Mouse (Mus musculus) liver, embryonic 13.5 days (tissue): ENCODE results near the gene Ube2z. TPM values are rescaled to one million over a fixed set of nuclear protein-coding genes. Genes with fewer than 3 reads are reported as not detected.

Experiments
- ATAC-seq: fragments of 200-750 bp; cut with Nextera tagmentation; 2 replicates; pipeline ENCODE4 v1.8.0; 2017; ENCODE audit warnings: low read depth, mild to moderate bottlenecking, moderate number of reproducible peaks, moderate library complexity
- DNase-seq: peaks from one replicate; pipeline ENCODE4 v3.0.0; 2022
- H3K27ac ChIP-seq: fragments of 300-500 bp; sonication (generic); 2 replicates; pipeline ENCODE4 v1.5.1; 2015; ENCODE audit warnings: moderate library complexity, mild to moderate bottlenecking, inconsistent platforms
- H3K27me3 ChIP-seq: fragments of 300-500 bp; sonication (generic); 2 replicates; pipeline ENCODE4 v1.6.1; 2015; ENCODE audit warnings: mild to moderate bottlenecking, inconsistent platforms
- H3K36me3 ChIP-seq: fragments of 300-500 bp; sonication (generic); 2 replicates; pipeline ENCODE4 v1.6.1; 2015; ENCODE audit warnings: mild to moderate bottlenecking, inconsistent platforms
- H3K4me1 ChIP-seq: fragments of 300-500 bp; sonication (generic); replicated peaks from 2 replicates; pipeline ENCODE4 v1.6.1; 2015; ENCODE audit warnings: inconsistent platforms
- H3K4me2 ChIP-seq: fragments of 300-500 bp; sonication (generic); 2 replicates; pipeline ENCODE4 v1.6.1; 2015; ENCODE audit warnings: inconsistent platforms, mild to moderate bottlenecking, moderate library complexity
- H3K4me3 ChIP-seq: fragments of 300-500 bp; sonication (generic); replicated peaks from 2 replicates; pipeline ENCODE4 v1.5.1; 2015; ENCODE audit warnings: mild to moderate bottlenecking, inconsistent platforms
- H3K9ac ChIP-seq: fragments of 300-500 bp; sonication (generic); 2 replicates; pipeline ENCODE4 v1.6.1; 2015; ENCODE audit warnings: mild to moderate bottlenecking, inconsistent platforms
- H3K9me3 ChIP-seq: fragments of 300-500 bp; sonication (generic); replicated peaks from 2 replicates; pipeline ENCODE4 v1.6.1; 2016; ENCODE audit warnings: inconsistent platforms
- whole genome bisulfite sequencing: fragments of 180-500 bp; shearing (Covaris S2); methylation state at CpG from one replicate; pipeline ENCODE4 v1.1.7; 2015; ENCODE audit not compliant: insufficient replicate concordance; 5-methylcytosine and 5-hydroxymethylcytosine counted together
- polyA plus RNA-seq: library from polyadenylated mRNA; unstranded; fragments of >200 nt; fragmentation: Nextera tagmentation; extraction: Ambion mirVana; gene quantifications from 2 replicates; pipeline ENCODE4 v1.2.1, GENCODE M21; 2015

Gene Ube2z
- polyA plus RNA-seq, 1 experiment from 2014 or later: 13.7 TPM

DNA sequence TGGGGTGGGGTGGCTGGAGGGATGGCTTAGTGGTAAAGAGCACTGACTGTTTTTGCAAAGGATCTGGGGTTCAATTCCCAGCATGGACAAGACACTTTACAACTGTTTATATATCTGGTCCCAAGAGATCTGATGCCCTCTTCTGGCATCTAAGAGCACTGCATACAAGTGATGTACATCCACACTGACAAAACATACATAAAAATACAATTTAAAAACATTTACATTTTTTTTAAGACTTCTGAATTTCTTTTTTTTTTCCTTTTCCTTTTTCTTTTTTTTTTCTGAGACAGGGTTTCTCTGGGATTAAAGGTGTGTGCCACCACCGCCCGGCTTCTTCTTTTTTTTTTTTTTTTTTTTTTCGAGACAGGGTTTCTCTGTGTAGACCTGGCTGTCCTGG lies 31.9 kb downstream of the Ube2z start:
- peaks cover 17% of the 10 kb centered on the region for H3K36me3 ChIP-seq
- no peak overlapping the region for H3K4me2 ChIP-seq
- H3K4me3 ChIP-seq: no peak overlapping the region
- ATAC-seq (no peak), DNase-seq (no peak)
- no peaks in the 10 kb centered on the region for H3K27me3 ChIP-seq
- no peaks in the 10 kb centered on the region for H3K9me3 ChIP-seq
- WGBS: 78% methylated on average over 3 of the region's 3 CpGs
- H3K27ac ChIP-seq: no peak overlapping the region
- H3K9ac ChIP-seq: no peak overlapping the region
- H3K4me1 ChIP-seq: peaks cover 47% of the 10 kb centered on the region

- Histone ChIP-seq H3K27me3 (no peaks in the 10 kb centered on the region), H3K27ac (no peak overlapping the region), H3K36me3 (peaks cover 3% of the 10 kb centered on the region; the same call in 1 of the 2 replicates), H3K4me3 (no peak overlapping the region), H3K4me2 (no peak overlapping the region), H3K9ac (no peak overlapping the region), H3K9me3 (no peaks in the 10 kb centered on the region), H3K4me1 (peaks cover 32% of the 10 kb centered on the region)
- DNase-seq (no peak), ATAC-seq (no peak)
- 73% methylated on average over 2 of the region's 2 CpGs for WGBS
These were observed 33.5 kb downstream of the Ube2z start for GRCm38 (mm10) chr11:96031701-96032100.

- Histone ChIP-seq H3K4me1 (peaks cover 21% of the 10 kb centered on the region), H3K4me2 (no peak overlapping the region), H3K36me3 (no peaks in the 10 kb centered on the region), H3K27ac (no peak overlapping the region), H3K27me3 (no peaks in the 10 kb centered on the region), H3K4me3 (no peak overlapping the region), H3K9me3 (no peaks in the 10 kb centered on the region), H3K9ac (no peak overlapping the region)
- ATAC-seq: no peak
- 80% methylated on average over 3 of the region's 3 CpGs for WGBS
- no peak for DNase-seq
These were observed 34.6 kb downstream of the Ube2z start for GRCm38 (mm10) chr11:96030571-96030970.

DNA sequence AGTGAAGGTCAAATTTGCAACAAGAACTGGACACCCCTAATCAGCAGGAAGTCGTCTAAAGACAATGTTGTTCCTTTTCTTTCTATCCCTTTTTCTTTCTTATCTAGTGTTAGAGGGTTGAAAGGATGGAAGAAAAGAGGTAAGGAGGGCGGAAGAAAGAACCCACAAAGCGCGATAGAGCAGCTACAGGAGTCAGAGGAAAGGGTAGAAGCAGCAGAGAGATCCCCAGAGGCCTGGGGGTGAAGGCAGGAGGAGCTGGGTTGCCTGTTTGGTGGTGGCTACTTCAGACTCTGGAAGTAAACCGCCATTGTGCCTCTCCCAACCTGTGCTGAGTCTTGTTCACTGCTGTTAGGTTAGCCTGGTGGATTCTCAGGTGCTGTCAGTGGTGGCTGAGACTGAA lies 37.1 kb downstream of the Ube2z start:
- Histone ChIP-seq H3K9me3 (no peaks in the 10 kb centered on the region), H3K9ac (no peak overlapping the region), H3K4me2 (no peak overlapping the region), H3K4me3 (no peak overlapping the region), H3K27ac (no peak overlapping the region), H3K4me1 (peaks cover 16% of the 10 kb centered on the region), H3K27me3 (no peaks in the 10 kb centered on the region), H3K36me3 (no peaks in the 10 kb centered on the region)
- ATAC-seq: no peak
- DNase-seq: no peak
- WGBS: 19% methylated on average over 5 of the region's 5 CpGs

- Histone ChIP-seq H3K4me1 (peaks cover 8% of the 10 kb centered on the region), H3K4me2 (no peak overlapping the region), H3K27ac (no peak overlapping the region), H3K4me3 (no peak overlapping the region), H3K36me3 (no peaks in the 10 kb centered on the region), H3K9me3 (no peaks in the 10 kb centered on the region), H3K9ac (no peak overlapping the region), H3K27me3 (no peaks in the 10 kb centered on the region)
- WGBS: 52% methylated on average over 4 of the region's 4 CpGs
- DNase-seq (no peak), ATAC-seq (no peak)
These were observed 44.6 kb downstream of the Ube2z start for GRCm38 (mm10) chr11:96020622-96021021.

- no peak overlapping the region for H3K4me2 ChIP-seq
- ATAC-seq: no peak
- no peaks in the 10 kb centered on the region for H3K27me3 ChIP-seq
- H3K9me3 ChIP-seq: no peaks in the 10 kb centered on the region
- H3K27ac ChIP-seq: no peak overlapping the region
- no peak for DNase-seq
- 50% methylated on average over 9 of the region's 9 CpGs for WGBS
- H3K4me1 ChIP-seq: no peaks in the 10 kb centered on the region
- H3K9ac ChIP-seq: no peak overlapping the region
- H3K36me3 ChIP-seq: no peaks in the 10 kb centered on the region
- no peak overlapping the region for H3K4me3 ChIP-seq
These were observed 47.2 kb downstream of the Ube2z start for GRCm38 (mm10) chr11:96017941-96018351.

DNA sequence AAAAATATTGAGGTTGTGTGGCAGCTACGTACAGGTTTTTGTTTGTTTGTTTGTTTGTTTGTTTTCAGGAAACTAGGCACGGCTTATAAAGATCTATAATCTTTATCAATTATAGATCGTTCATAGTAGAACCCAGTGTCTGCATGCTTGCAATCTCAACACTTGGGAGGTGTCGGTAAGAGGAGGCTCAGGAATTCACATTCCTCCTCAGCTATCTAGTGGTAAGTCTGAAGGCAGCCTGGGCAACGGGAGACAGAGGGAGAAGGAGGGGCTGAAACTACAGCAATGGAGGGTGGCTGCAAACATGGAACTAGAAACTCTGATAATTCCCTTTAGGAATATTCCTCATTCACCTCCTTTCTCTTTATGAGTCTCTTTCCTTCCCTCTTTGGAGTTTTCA lies 49.8 kb downstream of the Ube2z start:
- Histone ChIP-seq H3K9ac (no peak overlapping the region), H3K4me3 (no peak overlapping the region), H3K27ac (no peak overlapping the region), H3K27me3 (no peaks in the 10 kb centered on the region), H3K4me2 (no peak overlapping the region), H3K9me3 (no peaks in the 10 kb centered on the region), H3K4me1 (peaks cover 9% of the 10 kb centered on the region), H3K36me3 (no peaks in the 10 kb centered on the region)
- DNase-seq (no peak), ATAC-seq (no peak)
- 46% methylated on average over 5 of the region's 5 CpGs for WGBS

- Histone ChIP-seq H3K9ac (no peak overlapping the region), H3K4me3 (no peak overlapping the region), H3K27me3 (peaks cover 11% of the 10 kb centered on the region), H3K4me2 (peak overlapping the region; percentile 42), H3K4me1 (peaks cover 28% of the 10 kb centered on the region), H3K36me3 (no peaks in the 10 kb centered on the region), H3K27ac (no peak overlapping the region), H3K9me3 (no peaks in the 10 kb centered on the region)
- WGBS: 3% methylated on average over 6 of the region's 8 CpGs
- DNase-seq (no peak), ATAC-seq (no peak)
These were observed 53.2 kb downstream of the Ube2z start for GRCm38 (mm10) chr11:96011982-96012381.

DNA sequence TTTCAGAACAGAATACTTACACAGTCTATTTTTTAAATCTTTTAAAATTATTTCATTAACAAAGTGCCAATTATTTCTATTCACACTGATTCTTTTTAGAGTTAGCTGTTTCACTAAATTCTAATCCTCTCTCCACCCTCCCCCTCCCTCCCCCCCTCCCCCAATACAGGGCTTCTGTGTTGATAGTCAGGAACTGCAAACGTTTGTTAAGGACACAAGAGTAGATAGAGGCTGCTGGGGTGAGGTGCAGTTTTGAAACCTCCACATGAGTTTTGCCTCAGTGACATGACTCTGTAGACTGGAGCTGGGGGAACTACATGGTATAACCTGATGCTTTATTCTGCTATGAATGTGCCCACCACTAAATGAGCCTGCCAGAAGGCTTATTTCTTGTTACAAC lies 56.4 kb downstream of the Ube2z start:
- Histone ChIP-seq H3K4me3 (no peak overlapping the region), H3K36me3 (no peaks in the 10 kb centered on the region), H3K27ac (peak overlapping the region; percentile 53), H3K27me3 (peaks cover 19% of the 10 kb centered on the region), H3K9me3 (no peaks in the 10 kb centered on the region), H3K9ac (no peak overlapping the region), H3K4me2 (no peak overlapping the region), H3K4me1 (peaks cover 53% of the 10 kb centered on the region)
- ATAC-seq: peak; percentile 52
- DNase-seq: no peak
- 0% methylated on average over 1 of the region's 1 CpGs for WGBS

DNA sequence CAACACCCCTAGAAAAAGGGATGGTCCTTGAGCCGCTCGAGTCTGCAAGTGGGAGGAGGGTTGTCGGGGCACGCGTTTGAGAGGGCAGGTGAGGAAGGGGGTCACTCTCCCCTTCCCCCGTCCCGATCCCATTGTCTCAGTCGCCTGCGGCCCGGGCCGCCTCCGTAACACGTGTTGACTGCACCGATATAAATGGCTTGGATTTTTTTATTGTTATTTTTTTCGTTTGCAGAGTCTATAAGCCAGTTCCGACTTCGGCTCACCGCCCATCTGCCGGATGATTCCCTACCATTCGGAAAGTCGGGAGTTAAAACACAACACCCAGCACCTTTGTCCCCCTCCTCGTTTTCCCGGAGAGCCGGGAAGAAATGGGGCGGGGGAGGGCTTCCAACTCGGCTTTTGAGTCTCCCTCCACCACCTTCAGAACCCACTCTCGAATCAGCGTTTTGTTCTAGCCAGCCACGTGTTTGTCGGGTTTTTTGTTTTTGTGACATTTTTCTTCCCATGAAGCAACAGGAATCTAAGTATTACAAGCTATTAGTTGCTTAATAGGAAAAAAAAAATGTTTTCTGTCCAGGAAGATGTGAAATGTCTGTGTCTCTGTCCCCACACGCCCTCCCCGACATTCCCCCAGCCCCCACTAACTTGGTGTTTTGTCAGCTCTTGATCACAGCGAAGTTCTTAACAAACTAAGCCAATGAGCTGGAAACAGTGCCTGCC lies 57.5 kb downstream of the Ube2z start:
- Histone ChIP-seq H3K4me1 (peaks cover 62% of the 10 kb centered on the region), H3K4me3 (peak overlapping the region; percentile 82), H3K9ac (peak overlapping the region; percentile 89), H3K27me3 (peaks cover 19% of the 10 kb centered on the region), H3K4me2 (peak overlapping the region; percentile 98), H3K36me3 (no peaks in the 10 kb centered on the region), H3K27ac (peak overlapping the region; percentile 86), H3K9me3 (no peaks in the 10 kb centered on the region)
- DNase-seq (no peak), ATAC-seq (peak; percentile 13; the same call in 1 of the 2 replicates)
- WGBS: under 1% methylated on average over 33 of the region's 33 CpGs

DNA sequence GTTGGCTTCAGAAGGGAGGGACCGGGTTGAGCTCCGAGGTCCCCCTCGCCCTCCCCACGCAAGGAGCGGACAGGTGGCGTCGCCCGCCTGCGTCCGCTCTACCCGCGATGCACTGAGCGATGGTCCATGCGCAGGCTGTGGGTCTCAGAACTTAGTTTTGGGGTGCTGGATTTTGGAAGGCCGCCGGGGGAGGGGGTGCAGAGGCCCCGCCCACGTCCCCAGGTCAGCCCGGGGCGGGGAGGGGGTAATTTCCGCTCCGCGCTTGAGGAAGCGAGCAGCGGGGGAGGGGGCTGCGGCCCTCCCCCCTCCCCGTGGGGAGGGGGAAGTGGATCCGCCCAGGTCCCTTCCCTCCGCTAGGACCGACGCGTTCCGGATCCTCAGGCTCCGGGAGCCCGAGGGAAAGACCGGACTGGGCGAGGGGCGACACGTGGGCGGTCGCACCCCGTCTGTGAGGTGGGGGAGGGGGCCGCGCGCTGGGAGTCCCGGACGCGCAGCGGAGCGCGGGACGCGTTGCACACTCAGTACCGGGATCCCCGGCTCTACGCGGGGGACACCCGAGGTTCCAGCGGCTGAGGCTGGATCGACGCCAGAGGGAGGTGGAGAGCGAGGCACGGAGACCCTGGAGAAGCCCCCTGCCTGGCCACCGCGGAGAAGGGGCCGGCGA lies 58.2 kb downstream of the Ube2z start:
- peak overlapping the region; percentile 89 for H3K9ac ChIP-seq

More for the DNA sequence above, 58.2 kb downstream of the Ube2z start:
- peak; percentile 43 for ATAC-seq
- peak overlapping the region; percentile 98 for H3K4me2 ChIP-seq
- peak; percentile 43 for DNase-seq
- under 1% methylated on average over 66 of the region's 67 CpGs for WGBS
- H3K27ac ChIP-seq: peak overlapping the region; percentile 86
- peak overlapping the region; percentile 82 for H3K4me3 ChIP-seq
- H3K36me3 ChIP-seq: no peaks in the 10 kb centered on the region
- H3K4me1 ChIP-seq: peaks cover 66% of the 10 kb centered on the region
- H3K9me3 ChIP-seq: no peaks in the 10 kb centered on the region
- peaks cover 19% of the 10 kb centered on the region for H3K27me3 ChIP-seq
